Mouse (Mus musculus): ENCODE measurements around the gene Zbtb34. TPM values are rescaled to one million over a fixed set of nuclear protein-coding genes. Genes with fewer than 3 reads are reported as not detected.
A peak's percentile ranks its signal among the peaks of the same experiment; 100 is the strongest.

Zbtb34 gene
- polyA plus RNA-seq, 1 experiment from 2014 or later, result 2.6 TPM

GRCm38 (mm10) chr2:33402638-33403037 lies 28.5 kb downstream of the Zbtb34 start:
- ATAC-seq (ENCODE audit: low FRiP score, low TSS enrichment) (no peak), DNase-seq (ENCODE audit: low spot score) (no peak)
- no peaks in the 10 kb centered on the region for H3K4me1 ChIP-seq (replicated peaks; ENCODE audit: control insufficient read depth, insufficient read depth)
- H3K4me3 ChIP-seq (ENCODE audit: low read depth, low read length), result no peak overlapping the region
- H3K27ac ChIP-seq (replicated peaks), result no peak overlapping the region
- no peaks in the 10 kb centered on the region; the same call in 1 of the 2 replicates for H3K36me3 ChIP-seq (ENCODE audit: control insufficient read depth, insufficient read depth, low read length)
- no peaks in the 10 kb centered on the region for H3K9me3 ChIP-seq (ENCODE audit: control insufficient read depth, low read length)
- 65% methylated on average over 5 of the region's 5 CpGs for WGBS
- no peak for TF ChIP-seq EP300 (optimal IDR thresholded peaks at IDR 0.05)
- no peak for TF ChIP-seq CTCF (IDR thresholded peaks at IDR 0.05; ENCODE audit: low read depth)
- no peaks in the 10 kb centered on the region for H3K27me3 ChIP-seq (ENCODE audit: control insufficient read depth, insufficient read depth, low read length)
- no peak overlapping the region for H3K4me2 ChIP-seq (replicated peaks; ENCODE audit: low read depth)
- no peak overlapping the region for H3K9ac ChIP-seq (ENCODE audit: low read length)

DNA sequence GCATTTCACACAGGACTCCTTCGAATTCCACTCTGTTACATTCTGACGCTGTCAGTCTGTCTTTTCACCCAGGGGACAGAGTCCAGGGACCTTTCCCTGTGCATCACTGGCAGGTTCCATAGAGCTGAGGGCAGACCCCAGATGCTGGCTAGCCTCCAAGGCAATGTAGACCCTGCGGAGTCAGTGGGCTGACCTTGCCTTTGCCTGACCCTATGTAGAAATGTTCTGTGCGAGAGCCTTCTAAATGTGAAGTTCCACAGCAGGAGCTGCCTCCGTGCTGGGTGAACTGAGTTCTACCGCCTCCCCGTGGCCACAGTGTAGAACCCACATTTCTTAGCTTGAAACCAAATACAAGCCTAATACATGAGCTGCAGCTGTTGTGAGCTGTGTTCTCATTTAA lies 28.9 kb downstream of the Zbtb34 start:
- Histone ChIP-seq H3K27me3 (ENCODE audit: control insufficient read depth, insufficient read depth, low read length) (no peaks in the 10 kb centered on the region), H3K27ac (replicated peaks) (no peak overlapping the region), H3K4me3 (ENCODE audit: low read depth, low read length) (no peak overlapping the region), H3K4me2 (replicated peaks; ENCODE audit: low read depth) (no peak overlapping the region), H3K4me1 (replicated peaks; ENCODE audit: control insufficient read depth, insufficient read depth) (no peaks in the 10 kb centered on the region), H3K9me3 (ENCODE audit: control insufficient read depth, low read length) (no peaks in the 10 kb centered on the region), H3K36me3 (ENCODE audit: control insufficient read depth, insufficient read depth, low read length) (no peaks in the 10 kb centered on the region; the same call in 1 of the 2 replicates), H3K9ac (ENCODE audit: low read length) (no peak overlapping the region)
- 36% methylated on average over 7 of the region's 7 CpGs for WGBS
- no peak for TF ChIP-seq EP300 (optimal IDR thresholded peaks at IDR 0.05)
- peak; percentile 91 for TF ChIP-seq CTCF (IDR thresholded peaks at IDR 0.05; ENCODE audit: low read depth)
- peak; percentile 78 for DNase-seq (ENCODE audit: low spot score)
- peak; percentile 45; the same call in 1 of the 2 replicates for ATAC-seq (ENCODE audit: low FRiP score, low TSS enrichment)

DNA sequence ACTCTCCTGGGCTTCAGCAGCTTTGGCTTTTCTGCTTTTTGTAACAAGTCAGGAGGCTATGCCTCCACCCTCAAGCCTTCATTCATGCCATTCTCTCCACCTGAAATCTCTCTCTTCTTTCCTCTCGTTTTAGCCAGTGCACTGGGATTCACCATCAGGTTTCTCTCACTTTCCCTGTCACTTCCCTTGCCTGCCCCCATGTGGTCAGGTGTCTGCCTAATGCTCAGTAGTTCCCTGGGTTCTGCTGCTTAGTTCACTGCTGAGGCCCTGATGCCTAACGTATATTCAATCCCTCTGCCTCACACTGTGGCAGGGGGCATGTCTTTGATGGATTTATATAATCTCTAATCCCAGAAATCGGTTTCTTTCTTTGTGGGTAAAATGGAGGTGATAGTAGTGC lies 29.9 kb downstream of the Zbtb34 start:
- TF ChIP-seq EP300 (optimal IDR thresholded peaks at IDR 0.05) (no peak), CTCF (IDR thresholded peaks at IDR 0.05; ENCODE audit: low read depth) (peak; percentile 71)
- Histone ChIP-seq H3K36me3 (ENCODE audit: control insufficient read depth, insufficient read depth, low read length) (no peaks in the 10 kb centered on the region; the same call in 1 of the 2 replicates), H3K27me3 (ENCODE audit: control insufficient read depth, insufficient read depth, low read length) (no peaks in the 10 kb centered on the region), H3K4me1 (replicated peaks; ENCODE audit: control insufficient read depth, insufficient read depth) (no peaks in the 10 kb centered on the region), H3K4me3 (ENCODE audit: low read depth, low read length) (no peak overlapping the region), H3K9me3 (ENCODE audit: control insufficient read depth, low read length) (no peaks in the 10 kb centered on the region), H3K27ac (replicated peaks) (no peak overlapping the region), H3K9ac (ENCODE audit: low read length) (no peak overlapping the region), H3K4me2 (replicated peaks; ENCODE audit: low read depth) (no peak overlapping the region)
- DNase-seq (ENCODE audit: low spot score) (peak; percentile 42), ATAC-seq (ENCODE audit: low FRiP score, low TSS enrichment) (no peak)
- 38% methylated on average over 3 of the region's 3 CpGs for WGBS

DNA sequence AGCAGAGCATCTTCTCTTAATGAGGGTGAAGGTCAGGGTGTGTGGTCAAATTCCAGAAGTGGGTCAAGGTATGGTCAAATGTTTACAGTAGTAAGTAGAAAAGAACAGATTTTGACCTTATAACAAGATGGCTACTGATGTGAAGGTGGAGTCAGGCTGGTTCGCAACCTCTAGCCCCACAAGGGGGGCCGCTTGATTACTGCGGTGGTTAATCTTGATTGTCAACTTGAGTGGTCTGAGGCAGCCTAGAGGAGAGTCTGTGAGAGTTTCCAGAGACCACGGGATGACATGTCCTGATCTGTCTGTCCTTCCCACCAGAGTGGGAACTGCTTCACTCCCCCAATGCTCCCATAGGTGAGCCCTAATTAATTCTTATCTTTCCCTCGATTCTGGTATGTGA lies 30.6 kb downstream of the Zbtb34 start:
- H3K4me1 ChIP-seq (replicated peaks; ENCODE audit: control insufficient read depth, insufficient read depth), result no peaks in the 10 kb centered on the region
- no peaks in the 10 kb centered on the region for H3K9me3 ChIP-seq (ENCODE audit: control insufficient read depth, low read length)
- TF ChIP-seq CTCF (IDR thresholded peaks at IDR 0.05; ENCODE audit: low read depth) (0 out of 2 replicates have a peak, but pooled peaks have one; percentile 0), EP300 (optimal IDR thresholded peaks at IDR 0.05) (no peak)
- WGBS, result 71% methylated on average over 5 of the region's 5 CpGs
- H3K4me3 ChIP-seq (ENCODE audit: low read depth, low read length), result no peak overlapping the region
- ATAC-seq (ENCODE audit: low FRiP score, low TSS enrichment) (no peak), DNase-seq (ENCODE audit: low spot score) (no peak)
- H3K4me2 ChIP-seq (replicated peaks; ENCODE audit: low read depth), result no peak overlapping the region
- H3K36me3 ChIP-seq (ENCODE audit: control insufficient read depth, insufficient read depth, low read length), result no peaks in the 10 kb centered on the region
- no peaks in the 10 kb centered on the region for H3K27me3 ChIP-seq (ENCODE audit: control insufficient read depth, insufficient read depth, low read length)
- no peak overlapping the region for H3K9ac ChIP-seq (ENCODE audit: low read length)
- H3K27ac ChIP-seq (replicated peaks), result no peak overlapping the region

- TF ChIP-seq EP300 (optimal IDR thresholded peaks at IDR 0.05) (no peak), CTCF (IDR thresholded peaks at IDR 0.05; ENCODE audit: low read depth) (no peak)
- no peak for ATAC-seq (ENCODE audit: low FRiP score, low TSS enrichment)
- no peak for DNase-seq (ENCODE audit: low spot score)
- Histone ChIP-seq H3K4me3 (ENCODE audit: low read depth, low read length) (no peak overlapping the region), H3K36me3 (ENCODE audit: control insufficient read depth, insufficient read depth, low read length) (no peaks in the 10 kb centered on the region), H3K9me3 (ENCODE audit: control insufficient read depth, low read length) (no peaks in the 10 kb centered on the region), H3K4me2 (replicated peaks; ENCODE audit: low read depth) (no peak overlapping the region), H3K27me3 (ENCODE audit: control insufficient read depth, insufficient read depth, low read length) (no peaks in the 10 kb centered on the region), H3K9ac (ENCODE audit: low read length) (no peak overlapping the region), H3K4me1 (replicated peaks; ENCODE audit: control insufficient read depth, insufficient read depth) (no peaks in the 10 kb centered on the region), H3K27ac (replicated peaks) (no peak overlapping the region)
- WGBS, result 73% methylated on average over 7 of the region's 7 CpGs
Measured at GRCm38 (mm10) chr2:33399091-33399490, 32.0 kb downstream of the Zbtb34 start.

GRCm38 (mm10) chr2:33397036-33397435 lies 34.1 kb downstream of the Zbtb34 start:
- no peak overlapping the region for H3K27ac ChIP-seq (replicated peaks)
- H3K9me3 ChIP-seq (ENCODE audit: control insufficient read depth, low read length), result no peaks in the 10 kb centered on the region
- ATAC-seq (ENCODE audit: low FRiP score, low TSS enrichment) (no peak), DNase-seq (ENCODE audit: low spot score) (no peak)
- H3K4me1 ChIP-seq (replicated peaks; ENCODE audit: control insufficient read depth, insufficient read depth), result no peaks in the 10 kb centered on the region
- no peak overlapping the region for H3K4me3 ChIP-seq (ENCODE audit: low read depth, low read length)
- TF ChIP-seq CTCF (IDR thresholded peaks at IDR 0.05; ENCODE audit: low read depth), result no peak
- TF ChIP-seq EP300 (optimal IDR thresholded peaks at IDR 0.05), result no peak
- H3K27me3 ChIP-seq (ENCODE audit: control insufficient read depth, insufficient read depth, low read length), result no peaks in the 10 kb centered on the region
- H3K36me3 ChIP-seq (ENCODE audit: control insufficient read depth, insufficient read depth, low read length), result no peaks in the 10 kb centered on the region
- H3K4me2 ChIP-seq (replicated peaks; ENCODE audit: low read depth), result no peak overlapping the region
- H3K9ac ChIP-seq (ENCODE audit: low read length), result no peak overlapping the region
- WGBS, result 54% methylated on average over 4 of the region's 4 CpGs

Data from stomach, postnatal 0 days (tissue).